Mouse (Mus musculus) inflammation-experienced regulatory T-cells, adult 6 months (primary cell): ENCODE data around the gene Tjap1. TPM values are rescaled to one million over a fixed set of nuclear protein-coding genes. Genes with fewer than 3 reads are reported as not detected.

Source experiments
- ATAC-seq: one replicate; pipeline ENCODE4 v1.8.0; 2017
- polyA plus RNA-seq, 3 experiments: library from polyadenylated mRNA; unstranded; fragments of 100-300 nt; shearing (Covaris generic); gene quantifications; one replicate each; pipeline ENCODE4 v1.2.1; 2017

Gene Tjap1
- polyA plus RNA-seq, result 10 to 100 TPM; 16.2 to 20.0 (median 19.1) TPM

DNA sequence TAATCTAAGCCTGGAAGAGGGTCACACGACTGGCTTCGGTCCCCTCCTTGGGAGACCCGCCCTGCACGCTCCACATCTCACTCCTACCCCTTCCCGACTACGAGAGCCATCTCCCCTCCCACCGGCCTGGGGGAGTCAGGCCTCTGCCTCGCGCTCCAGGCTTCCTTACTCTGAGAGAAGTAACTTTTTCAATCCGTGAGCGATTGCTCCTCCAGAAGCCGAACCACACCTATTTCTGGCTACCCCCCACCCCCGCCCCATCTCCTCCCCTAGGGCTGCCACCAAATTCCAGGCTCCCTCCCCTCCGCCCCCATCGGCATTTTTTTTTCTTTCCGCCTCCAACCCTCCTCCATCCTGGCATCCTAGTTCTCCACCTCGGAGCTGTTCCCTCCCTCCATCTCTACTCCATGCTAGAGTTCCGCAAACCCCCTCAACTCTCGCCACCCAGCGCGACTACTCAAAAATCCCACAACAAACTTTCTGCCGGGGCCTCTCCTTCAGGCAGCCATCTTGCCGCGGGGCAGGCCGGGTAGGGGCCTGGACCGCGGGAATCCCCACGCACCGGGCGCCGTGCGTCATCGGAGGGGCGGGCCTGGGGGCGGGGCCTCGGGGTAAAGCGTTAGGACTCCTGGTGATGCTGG is at the start of gene Tjap1:
TSS of gene Tjap1 (minus strand) at position 544 of the 641 bp plus-strand sequence.
- ATAC-seq, result peak; percentile 92

- ATAC-seq, result no peak
Observed at GRCm38 (mm10) chr17:46328723-46329122, 45.9 kb upstream of the Tjap1 start.

GRCm38 (mm10) chr17:46327906-46328534 is 45.2 kb upstream of the Tjap1 start, which contains the start of gene Abcc10:
Gene Abcc10 (minus strand): TSS chr17:46328352.
- ATAC-seq, result peak; percentile 97

- ATAC-seq, result no peak
Observed at GRCm38 (mm10) chr17:46327413-46327905, 44.6 kb upstream of the Tjap1 start.

DNA sequence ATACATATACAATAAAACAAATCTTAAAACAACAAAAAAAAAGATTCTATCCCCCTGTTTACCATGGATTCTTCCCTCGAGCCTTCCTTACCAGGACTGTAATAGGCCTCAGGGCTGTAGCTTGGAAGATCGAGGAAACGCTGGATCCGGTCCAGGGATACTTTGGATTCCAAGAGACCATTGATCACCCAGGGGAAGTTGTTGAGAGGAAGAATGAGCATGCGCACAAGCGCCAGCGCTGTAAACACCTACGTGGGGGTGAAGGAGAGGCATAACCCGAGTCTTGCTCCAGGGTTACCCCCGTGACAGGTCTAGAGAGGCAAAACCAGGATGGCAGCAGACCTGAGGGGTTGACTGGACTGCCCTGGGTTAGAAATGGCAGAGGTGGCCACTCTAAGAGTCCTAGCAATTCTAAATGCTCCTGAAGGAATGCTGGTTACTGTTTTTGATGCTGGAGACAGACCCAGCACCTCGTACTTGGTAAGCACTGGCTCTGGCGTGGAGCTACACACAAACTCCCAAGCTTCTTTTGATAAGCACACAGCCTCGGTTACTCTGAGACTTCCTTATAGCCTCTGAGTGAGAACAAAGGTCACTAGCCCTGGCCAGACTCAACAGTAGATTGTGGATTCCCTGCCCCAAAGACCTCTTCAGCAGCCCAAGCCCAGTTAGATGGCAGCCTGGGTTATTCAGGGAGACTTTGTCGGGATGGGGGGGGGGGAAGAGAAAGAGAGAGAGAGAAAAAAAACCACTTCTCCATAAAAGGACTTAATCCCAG is 39.4 kb upstream of the Tjap1 start:
- ATAC-seq, result no peak

- no peak for ATAC-seq
Observed at GRCm38 (mm10) chr17:46320492-46320891, 37.7 kb upstream of the Tjap1 start.

GRCm38 (mm10) chr17:46315813-46316212 is 33.0 kb upstream of the Tjap1 start:
- no peak for ATAC-seq

GRCm38 (mm10) chr17:46313135-46313715 is 30.4 kb upstream of the Tjap1 start:
- ATAC-seq, result no peak

DNA sequence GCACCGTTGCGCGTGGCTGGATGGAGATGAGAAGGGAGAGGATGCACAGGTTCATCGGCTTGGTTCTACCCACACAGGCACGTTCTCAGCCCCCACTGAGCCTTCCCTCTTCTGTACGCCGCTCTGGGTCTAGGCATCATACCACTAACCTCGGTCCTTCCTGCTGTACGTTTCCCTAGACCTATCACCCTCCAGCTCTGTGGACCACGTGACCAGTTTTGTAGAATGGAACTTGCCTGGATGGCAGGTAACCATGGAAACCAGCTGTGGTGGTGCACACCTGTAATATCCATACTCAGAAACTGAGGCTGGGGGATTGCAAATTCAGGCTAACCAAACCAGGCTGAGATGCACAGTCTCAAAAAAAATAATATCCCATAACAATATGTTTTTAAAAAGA is 27.7 kb upstream of the Tjap1 start:
- ATAC-seq, result no peak

DNA sequence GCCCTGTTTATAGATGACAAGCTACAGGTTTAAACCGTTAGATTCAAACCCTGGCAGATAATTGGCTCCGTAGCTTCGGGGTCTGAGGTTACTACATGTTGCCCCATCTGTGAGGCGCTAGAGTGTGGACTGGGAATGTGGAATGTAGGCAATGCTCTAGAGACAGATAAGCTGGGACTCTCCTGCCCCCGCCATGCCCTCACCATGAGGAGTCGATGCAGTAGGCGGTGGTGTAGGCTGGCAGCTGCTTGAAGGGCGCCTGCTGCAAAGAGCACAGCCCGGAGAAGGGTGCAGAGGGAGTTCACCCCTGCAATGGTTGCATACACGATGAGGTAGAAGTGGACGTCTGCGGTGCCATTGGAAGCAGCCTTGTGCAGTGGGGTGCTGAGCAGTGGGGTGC is 27.0 kb upstream of the Tjap1 start:
- no peak for ATAC-seq

- no peak for ATAC-seq
Observed at GRCm38 (mm10) chr17:46306956-46307355, 24.1 kb upstream of the Tjap1 start.

DNA sequence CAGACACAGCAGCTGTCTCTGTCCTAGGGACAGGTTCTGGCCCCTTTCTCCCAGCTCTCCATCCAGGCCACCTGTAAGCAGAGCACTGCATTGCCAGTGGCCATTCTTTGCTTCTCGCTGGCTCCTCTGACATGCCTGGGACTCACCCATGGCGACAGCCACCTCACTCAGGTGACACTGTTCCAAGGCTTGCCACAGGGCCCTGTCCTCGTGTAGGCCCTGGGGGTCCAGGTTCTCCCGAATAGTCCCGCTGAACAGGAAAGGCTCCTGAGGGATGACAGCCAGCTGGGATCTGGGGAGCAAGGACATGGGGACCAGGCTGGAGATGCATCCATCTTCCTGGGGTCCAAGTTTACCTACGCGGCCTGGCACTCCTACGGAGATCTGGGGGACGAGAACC is 21.4 kb upstream of the Tjap1 start:
- ATAC-seq, result no peak

- ATAC-seq, result no peak
Observed at GRCm38 (mm10) chr17:46301892-46302291, 19.1 kb upstream of the Tjap1 start.

GRCm38 (mm10) chr17:46298220-46298913 is 15.5 kb upstream of the Tjap1 start:
- ATAC-seq, result peak; percentile 90

GRCm38 (mm10) chr17:46297364-46298219 is 14.8 kb upstream of the Tjap1 start, which contains the start of gene Dlk2:
Gene Dlk2 (plus strand): TSS chr17:46297421.
- ATAC-seq, result no peak

GRCm38 (mm10) chr17:46297028-46297363 is 14.2 kb upstream of the Tjap1 start:
- peak; percentile 15 for ATAC-seq

GRCm38 (mm10) chr17:46296601-46297000 is 13.8 kb upstream of the Tjap1 start:
- no peak for ATAC-seq

- no peak for ATAC-seq
Observed at GRCm38 (mm10) chr17:46287678-46288095, 4.9 kb upstream of the Tjap1 start.

- ATAC-seq, result no peak
Observed at GRCm38 (mm10) chr17:46285407-46285806, 2.6 kb upstream of the Tjap1 start.

DNA sequence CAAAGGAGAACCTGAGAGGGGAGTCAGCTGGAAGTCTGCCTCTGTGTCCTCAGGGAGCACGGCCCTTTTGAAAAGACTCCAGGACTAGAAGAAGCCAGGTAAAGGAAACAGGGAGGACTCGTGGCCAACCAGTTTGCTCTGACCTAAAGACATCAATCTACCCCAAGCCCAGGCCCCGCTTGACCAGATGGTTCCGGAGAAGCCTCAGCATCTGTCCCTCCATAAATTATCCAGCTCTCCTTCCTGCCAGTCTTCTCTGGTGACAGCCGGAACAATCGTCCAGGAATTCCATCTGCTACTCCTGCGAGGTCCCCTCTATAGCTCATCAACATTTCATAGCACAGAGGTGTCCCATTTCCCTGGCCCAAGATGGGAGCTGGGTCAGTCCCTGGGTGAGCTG is 1.8 kb upstream of the Tjap1 start:
- no peak for ATAC-seq

GRCm38 (mm10) chr17:46283911-46284310 is 1.1 kb upstream of the Tjap1 start:
- ATAC-seq, result no peak
